ENCODE assay signal across 14 mouse cellular contexts in genomic region chr7:99781385-99781784, GRCm38 (mm10). TPM values are rescaled to one million over a fixed set of nuclear protein-coding genes. Genes with fewer than 3 reads are reported as not detected.
DNase-seq lines count a peak whose midpoint lies in the region; ATAC-seq lines count a peak whose summit lies in the region.
"Had no signal": no experiment of that assay in that cellular context is flagged by ENCODE, and none has a peak within 500 bp of the region (broad histone marks: within the 10 kb centered on the region; RNA-seq: fewer than 3 reads in every experiment).

No protein-coding gene starts in this region.

- peak; percentile 67; the same call in 1 of the 2 replicates for ATAC-seq in monocyte, adult 5-6 weeks (replicated peaks; ENCODE audit: insufficient number of reproducible peaks, low FRiP score, low TSS enrichment, poor library complexity, severe bottlenecking)

- peak; percentile 10 for DNase-seq in lung, postnatal 25 days (ENCODE audit: low spot score)
- no peak for DNase-seq in lung, postnatal 10 days
- DNase-seq in CD4-positive helper T cell, adult 2 months (ENCODE audit: low read depth, low spot score) = peak; percentile 26
- DNase-seq in brain, adult 2 months (ENCODE audit: low read depth, low spot score) = peak; percentile 39
- no peak for DNase-seq in gastrocnemius, adult 8-10 months (ENCODE audit: low spot score in 2 of 2)
- no peak for DNase-seq in layer of hippocampus, adult 9-10 months (ENCODE audit: low spot score)
- no peak for DNase-seq in layer of hippocampus, postnatal 25 days (ENCODE audit: extremely low spot score in 1 of 2, low spot score in 1 of 2)
- DNase-seq: cerebellum, adult 18-20 months; heart, adult 2 months; kidney, adult 18-20 months; kidney, postnatal 14 days had no signal

RNA-seq across cellular contexts. Expression of gene Olfr521, which starts 18.1 kb away (rescaled TPM):
- total RNA-seq in monocyte, adult 5-6 weeks (2017) = not detected in 3 replicates
- total RNA-seq in gastrocnemius, adult 8-10 months (2022) = not detected
- total RNA-seq in layer of hippocampus, postnatal 25 days (2021) = not detected
- total RNA-seq: adrenal gland, adult 18-20 months; heart, adult 2 months; left cerebral cortex, adult 2 months had no signal

RNA-seq across cellular contexts. Expression of gene Neu3, which starts 46.8 kb away (rescaled TPM):
- total RNA-seq in monocyte, adult 5-6 weeks (2017) = 0.75 to 1.2 TPM in 2 of 3 replicates, not detected in the other
- 1 to 10 TPM; 2.7 to 3.5 (median 2.9) TPM for total RNA-seq in gastrocnemius, adult 8-10 months (2022)
- 1 to 10 TPM; 2.8 to 2.9 TPM for total RNA-seq in layer of hippocampus, postnatal 25 days (2021)

RNA-seq across cellular contexts. Expression of gene Olfr520, which starts 51.3 kb away (rescaled TPM):
- not detected in 3 replicates for total RNA-seq in monocyte, adult 5-6 weeks (2017)
- under 1 TPM in 1 of 4 experiments, not detected in 3; 0.52 TPM for total RNA-seq in gastrocnemius, adult 8-10 months (2022)
- not detected for total RNA-seq in layer of hippocampus, postnatal 25 days (2021)
- total RNA-seq: heart, adult 2 months; left cerebral cortex, adult 2 months had no signal

Comparison
In these comparisons a context has a peak if more than half of its experiments do, and no peak if none do; other contexts are left out.
1. DNase-seq: peak in lung, postnatal 25 days (single experiment), CD4-positive helper T cell, adult 2 months (single experiment) and brain, adult 2 months (single experiment); none in lung, postnatal 10 days (single experiment), gastrocnemius, adult 8-10 months (0 of 2), layer of hippocampus, adult 9-10 months (single experiment) and layer of hippocampus, postnatal 25 days (0 of 2).